Mouse (Mus musculus): Measurements from ENCODE around the gene Elp4. TPM values are rescaled to one million over a fixed set of nuclear protein-coding genes. Genes with fewer than 3 reads are reported as not detected.

The Elp4 gene
- total RNA-seq, 1 experiment from 2014 or later: 3.8 TPM

- no peak for ATAC-seq (replicated peaks; ENCODE audit: insufficient number of reproducible peaks, low FRiP score, low TSS enrichment, poor library complexity, severe bottlenecking)
These were observed 238.0 kb downstream of the Elp4 start for GRCm38 (mm10) chr2:105666331-105666730.

- no peak for ATAC-seq (replicated peaks; ENCODE audit: insufficient number of reproducible peaks, low FRiP score, low TSS enrichment, poor library complexity, severe bottlenecking)
These were observed 238.7 kb downstream of the Elp4 start for GRCm38 (mm10) chr2:105665491-105666250.

- no peak for ATAC-seq (replicated peaks; ENCODE audit: insufficient number of reproducible peaks, low FRiP score, low TSS enrichment, poor library complexity, severe bottlenecking)
These were observed 239.4 kb downstream of the Elp4 start for GRCm38 (mm10) chr2:105664996-105665395.

GRCm38 (mm10) chr2:105663101-105663511 is 241.3 kb downstream of the Elp4 start:
- no peak for ATAC-seq (replicated peaks; ENCODE audit: insufficient number of reproducible peaks, low FRiP score, low TSS enrichment, poor library complexity, severe bottlenecking)

- ATAC-seq (replicated peaks; ENCODE audit: insufficient number of reproducible peaks, low FRiP score, low TSS enrichment, poor library complexity, severe bottlenecking): no peak
These were observed 241.8 kb downstream of the Elp4 start for GRCm38 (mm10) chr2:105662606-105663005.

GRCm38 (mm10) chr2:105662121-105662520 is 242.2 kb downstream of the Elp4 start:
- no peak for ATAC-seq (replicated peaks; ENCODE audit: insufficient number of reproducible peaks, low FRiP score, low TSS enrichment, poor library complexity, severe bottlenecking)

GRCm38 (mm10) chr2:105661623-105662066 is 242.7 kb downstream of the Elp4 start:
- no peak for ATAC-seq (replicated peaks; ENCODE audit: insufficient number of reproducible peaks, low FRiP score, low TSS enrichment, poor library complexity, severe bottlenecking)

GRCm38 (mm10) chr2:105660874-105661622 is 243.3 kb downstream of the Elp4 start:
- ATAC-seq (replicated peaks; ENCODE audit: insufficient number of reproducible peaks, low FRiP score, low TSS enrichment, poor library complexity, severe bottlenecking): no peak

GRCm38 (mm10) chr2:105659926-105660873 is 244.2 kb downstream of the Elp4 start:
- ATAC-seq (replicated peaks; ENCODE audit: insufficient number of reproducible peaks, low FRiP score, low TSS enrichment, poor library complexity, severe bottlenecking): no peak

GRCm38 (mm10) chr2:105659350-105659749 is 245.0 kb downstream of the Elp4 start:
- ATAC-seq (replicated peaks; ENCODE audit: insufficient number of reproducible peaks, low FRiP score, low TSS enrichment, poor library complexity, severe bottlenecking): no peak

GRCm38 (mm10) chr2:105656456-105656855 is 247.9 kb downstream of the Elp4 start:
- ATAC-seq (replicated peaks; ENCODE audit: insufficient number of reproducible peaks, low FRiP score, low TSS enrichment, poor library complexity, severe bottlenecking): no peak

Other genes with a start within 250 kb of the Elp4 start
- not detected in 3 replicates for gene Pax6, start 235.7 kb downstream of the Elp4 start, total RNA-seq (2017)
- gene Immp1l, start 74 bp upstream of the Elp4 start, total RNA-seq (2017): 22.5 to 26.8 TPM (median 24.0 TPM) in 3 replicates
- gene Dnajc24, start 99.0 kb upstream of the Elp4 start, total RNA-seq (2017): 19.2 to 38.4 TPM (median 21.2 TPM) in 3 replicates

Measured in monocyte, adult 5-6 weeks (primary cell).